Mouse (Mus musculus) kidney, postnatal 36 days (tissue): ENCODE measurements around the gene Pxt1.

Experiments
- DNase-seq, 2 experiments: peaks; one replicate each; pipeline ENCODE4 v3.0.0; 2021 to 2022; ENCODE audit warnings: mixed read lengths in 2 of 2

Gene Pxt1

GRCm38 (mm10) chr17:28913940-28914339 lies 29.7 kb downstream of the Pxt1 start:
- no peak for DNase-seq

- peak; percentile 68 to 79 for DNase-seq
These were observed 30.4 kb downstream of the Pxt1 start for GRCm38 (mm10) chr17:28913200-28913599.

DNA sequence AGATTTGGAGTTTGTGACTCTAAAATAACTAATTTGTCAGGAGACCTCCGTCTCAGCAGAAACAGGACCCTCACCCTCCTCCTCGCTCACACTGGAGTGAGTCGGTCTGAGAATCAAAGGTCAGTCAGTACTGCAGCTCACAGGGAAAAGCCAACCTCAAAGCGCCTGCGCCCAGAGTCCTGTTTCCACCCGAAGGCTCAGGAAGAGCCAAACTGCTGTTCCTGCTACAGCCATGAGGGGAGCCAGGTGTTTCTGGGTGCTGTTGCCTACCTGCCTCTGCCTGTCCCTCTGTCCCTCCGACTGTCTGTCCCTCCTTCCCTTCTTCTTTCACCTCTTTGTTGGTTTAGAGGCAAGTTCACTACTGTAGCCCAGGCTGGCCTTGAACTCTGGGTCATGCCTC lies 33.5 kb downstream of the Pxt1 start:
- DNase-seq = peak; percentile 70

GRCm38 (mm10) chr17:28909252-28909941 lies 34.2 kb downstream of the Pxt1 start:
- DNase-seq = peak; percentile 56 to 86

DNA sequence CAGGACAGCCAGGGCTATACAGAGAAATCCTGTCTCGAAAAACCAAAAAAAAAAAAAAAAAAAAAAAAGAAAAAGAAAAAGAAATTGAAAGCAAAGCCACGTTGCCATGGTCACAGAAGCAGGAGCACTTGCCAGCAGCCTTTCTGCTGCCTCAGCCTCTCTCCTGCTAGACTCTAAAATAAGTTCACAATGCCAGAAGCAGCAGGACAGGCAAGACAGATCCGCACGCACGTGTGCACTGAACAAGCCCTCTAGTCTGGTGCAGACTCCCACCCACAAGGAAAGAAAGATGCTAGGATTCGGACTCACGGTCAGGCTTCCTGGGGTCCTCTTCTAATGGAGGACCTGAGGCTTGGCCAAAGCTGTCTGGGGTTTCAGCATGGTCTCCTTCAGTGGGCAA lies 35.7 kb downstream of the Pxt1 start:
- peak in 1 of 2 experiments; percentile 20 for DNase-seq

DNA sequence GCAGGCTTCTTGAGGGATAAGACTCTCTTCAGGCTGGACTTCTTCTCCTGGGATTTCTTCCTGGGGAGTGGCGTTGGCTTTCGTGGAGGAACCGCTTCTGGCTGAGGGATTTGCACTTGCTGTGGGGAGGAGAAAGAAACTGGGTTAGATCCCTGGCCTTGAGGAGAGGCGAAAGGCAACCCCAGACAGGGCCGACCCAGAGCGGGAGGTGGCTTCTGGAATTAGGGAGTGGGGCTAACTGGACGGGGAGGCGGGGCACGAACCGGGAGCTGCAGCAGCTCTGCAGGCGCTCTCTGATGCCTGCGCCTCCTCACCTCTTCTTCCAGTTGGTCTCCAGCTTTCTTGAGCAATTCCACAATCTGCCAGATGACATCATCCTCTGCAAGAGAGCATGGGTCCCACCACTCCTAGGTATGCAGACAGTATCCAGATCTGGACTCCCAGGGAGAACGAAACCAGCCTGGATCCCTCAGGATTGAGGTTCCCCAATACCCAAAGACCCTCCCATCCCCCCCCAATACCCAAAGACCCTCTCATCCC lies 38.2 kb downstream of the Pxt1 start:
- DNase-seq = no peak

GRCm38 (mm10) chr17:28904546-28905376 lies 38.9 kb downstream of the Pxt1 start:
- DNase-seq = peak; percentile 47 to 83

DNA sequence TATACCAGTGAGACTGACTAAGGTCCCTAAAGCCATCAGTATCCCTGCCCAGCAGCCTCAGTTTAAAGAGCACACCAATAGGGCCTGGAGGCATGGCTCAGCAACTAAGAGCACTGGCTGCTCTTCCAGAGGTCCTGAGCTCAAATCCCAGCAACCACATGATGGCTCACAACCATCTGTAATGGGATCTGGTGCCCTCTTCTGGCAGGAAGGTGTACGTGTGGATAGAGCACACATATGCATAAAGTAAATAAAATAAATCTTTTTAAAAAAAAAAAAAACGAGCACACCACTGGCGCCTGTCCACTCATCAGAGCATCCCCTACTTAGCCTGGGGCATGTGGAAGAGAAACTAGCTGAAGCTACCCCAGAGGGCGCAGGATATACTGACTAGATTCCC lies 42.1 kb downstream of the Pxt1 start:
- DNase-seq = no peak

DNA sequence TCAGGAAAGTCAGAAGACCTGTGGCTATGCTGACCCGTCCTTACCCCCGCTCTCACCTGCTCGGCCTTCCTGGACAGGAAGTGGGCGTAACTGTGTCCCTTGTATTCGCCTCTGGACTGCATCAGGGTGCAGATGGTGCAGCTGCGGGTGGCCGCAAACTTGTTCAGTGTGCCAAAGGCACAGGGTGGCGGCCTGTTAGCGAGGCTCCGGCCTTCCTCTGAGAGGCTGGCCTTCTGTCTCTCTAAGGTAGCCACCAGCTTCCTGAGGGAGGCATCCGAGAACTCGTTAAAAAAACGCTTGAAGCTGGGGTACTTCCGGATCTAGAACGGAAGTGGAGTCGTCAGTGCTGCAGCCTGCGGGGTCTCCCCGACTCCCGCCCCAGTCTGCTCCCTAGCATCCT lies 44.2 kb downstream of the Pxt1 start:
- DNase-seq = no peak

DNA sequence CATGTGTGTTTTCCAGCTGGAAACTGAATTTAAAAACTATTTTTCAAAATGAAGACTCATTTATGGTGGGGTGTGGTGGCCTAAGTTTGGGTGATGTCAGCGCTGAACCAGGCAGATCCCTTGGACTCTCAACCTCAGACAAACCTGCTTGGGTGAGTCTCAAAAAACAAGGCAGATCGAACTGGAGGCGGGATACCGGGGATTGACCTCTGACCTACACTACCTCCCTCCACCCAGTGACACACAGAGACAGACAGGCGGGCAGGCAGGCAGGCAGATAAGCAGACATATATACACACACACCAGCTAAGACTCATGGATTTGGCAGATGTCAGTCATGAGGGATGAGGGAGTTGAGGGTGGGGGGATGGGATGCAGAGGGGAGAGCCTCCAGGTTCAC lies 45.4 kb downstream of the Pxt1 start:
- no peak for DNase-seq

DNA sequence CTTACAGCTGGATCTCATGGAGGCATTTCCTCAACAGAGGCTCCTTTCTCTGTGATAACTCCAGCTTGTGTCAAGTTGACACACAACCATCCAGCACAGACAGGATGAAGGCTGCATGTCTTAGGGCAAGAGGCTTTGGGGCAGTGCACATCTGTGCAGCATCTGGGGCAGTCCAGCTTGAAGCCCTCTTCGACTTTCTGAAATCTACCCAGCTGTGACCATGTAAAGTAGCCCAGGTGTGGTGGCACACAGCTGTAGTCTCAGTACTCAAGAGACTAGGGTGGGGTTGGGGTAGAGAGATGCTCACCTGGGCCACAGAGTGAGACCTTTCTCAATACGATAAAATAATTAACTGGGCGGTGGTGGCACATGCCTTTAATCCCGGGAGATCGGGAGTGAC lies 45.8 kb downstream of the Pxt1 start:
- DNase-seq = no peak

DNA sequence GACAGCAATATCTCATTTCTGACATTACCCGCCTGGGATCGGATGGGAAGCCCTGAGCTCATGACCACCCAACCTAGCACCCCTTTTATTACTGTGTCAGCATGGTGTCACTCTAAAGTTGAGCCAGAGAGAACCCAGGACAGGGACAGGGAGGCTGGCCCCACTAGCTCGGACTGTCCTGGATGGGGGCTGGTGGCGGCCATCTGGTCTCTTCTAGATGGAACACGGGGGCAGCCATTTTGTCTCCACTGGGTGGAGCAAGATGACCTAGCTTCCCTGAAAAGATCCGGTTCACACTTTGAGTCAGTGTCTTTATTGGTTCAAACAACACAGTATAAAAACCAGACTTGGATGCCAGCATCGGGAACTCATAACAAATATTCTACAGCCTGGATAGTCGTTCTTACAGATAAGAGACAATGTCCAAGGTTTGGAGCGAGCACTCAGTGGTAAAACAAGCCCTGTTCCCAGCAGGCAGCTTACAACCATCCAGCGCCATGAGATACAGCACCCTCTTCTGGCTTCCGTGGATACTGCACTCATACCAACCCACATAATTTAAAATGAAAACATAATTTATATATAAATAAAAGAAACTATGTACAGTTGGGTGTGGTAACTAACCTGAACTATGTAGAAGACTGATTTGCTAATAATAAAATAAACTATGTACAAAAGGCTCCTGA lies 47.4 kb downstream of the Pxt1 start:
- DNase-seq = no peak

DNA sequence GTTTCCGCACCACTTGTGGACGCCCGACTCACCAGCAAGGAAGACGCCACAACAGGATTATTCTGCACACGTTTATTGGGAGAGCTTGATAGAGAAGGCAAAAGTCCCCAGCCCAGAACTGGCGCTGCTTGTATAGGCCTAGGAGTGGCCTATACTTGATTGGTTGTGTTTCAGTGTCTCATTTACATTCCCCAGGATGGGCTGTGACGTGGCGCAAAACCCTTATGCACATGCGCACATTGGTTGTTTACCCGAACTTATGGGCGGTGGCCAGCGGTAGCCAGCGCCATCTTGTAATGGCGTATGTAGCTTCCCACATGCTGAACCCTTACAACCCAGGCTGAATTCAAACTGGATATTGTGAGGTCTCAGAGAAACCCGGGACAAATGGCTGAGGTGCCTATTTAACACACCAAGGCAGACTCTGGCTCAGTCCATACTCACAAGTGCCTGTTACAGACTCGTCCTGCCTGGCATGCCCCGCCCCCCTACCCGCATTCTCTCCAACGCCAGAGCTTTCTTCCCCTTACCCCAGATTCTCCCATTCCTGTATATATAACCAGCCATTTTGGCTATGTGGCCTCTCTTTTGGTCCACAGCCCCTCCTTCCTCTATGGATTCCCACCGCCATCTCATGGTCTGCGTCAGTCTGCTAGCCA lies 48.3 kb downstream of the Pxt1 start:
- DNase-seq = no peak

DNA sequence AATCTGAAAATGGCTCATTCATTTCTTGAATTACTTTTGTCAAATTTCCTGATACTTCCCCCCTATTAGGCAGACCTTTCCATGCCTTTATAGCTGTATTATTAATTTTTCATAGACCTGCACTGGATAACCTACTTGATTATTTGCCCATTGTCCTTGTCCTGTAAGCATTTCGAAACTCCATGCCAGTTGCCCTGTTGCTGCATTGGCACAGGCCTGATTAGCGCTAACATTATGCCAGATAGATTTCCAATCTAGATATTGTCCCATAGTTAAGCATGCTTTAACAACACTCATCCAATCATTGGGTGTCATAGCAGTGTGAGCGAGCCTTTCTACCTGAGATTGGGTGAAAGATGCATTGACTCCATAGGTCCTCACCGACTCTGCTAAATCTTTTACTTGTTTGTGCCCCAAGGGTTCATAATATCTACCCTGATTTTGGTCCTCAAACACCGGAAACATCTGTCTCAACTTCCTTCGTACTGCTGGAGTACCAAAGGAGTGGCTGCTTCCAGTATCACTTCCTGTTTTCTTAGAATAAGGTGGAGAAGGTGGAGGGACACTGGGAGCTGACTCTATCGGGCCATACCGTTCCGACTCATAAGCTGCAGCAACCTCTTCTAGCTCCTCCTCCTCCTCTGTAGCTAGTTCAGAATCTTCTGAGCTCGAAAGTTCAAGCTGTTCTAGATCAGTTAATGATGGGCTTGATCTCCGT lies 49.4 kb downstream of the Pxt1 start:
- no peak for DNase-seq

- DNase-seq = no peak
These were observed 57.4 kb downstream of the Pxt1 start for GRCm38 (mm10) chr17:28886266-28886665.

GRCm38 (mm10) chr17:28885231-28885630 lies 58.4 kb downstream of the Pxt1 start:
- DNase-seq = peak in 1 of 2 experiments; percentile 15
